Mouse (Mus musculus) cortical plate, adult 2 months (tissue): ENCODE results near the gene 1110032A03Rik. TPM values are rescaled to one million over a fixed set of nuclear protein-coding genes. Genes with fewer than 3 reads are reported as not detected.

ENCODE experiments used
- H3K27ac ChIP-seq: fragments of 200-500 bp; 2 replicates; pipeline ENCODE4 v1.5.1; 2012; ENCODE audit warnings: low read length, control low read depth, inconsistent platforms; ENCODE audit not compliant: insufficient read depth
- H3K4me1 ChIP-seq: fragments of 200-500 bp; 2 replicates; pipeline ENCODE4 v1.6.1; 2011; ENCODE audit warnings: low read length; ENCODE audit not compliant: control insufficient read depth, insufficient read depth
- H3K4me3 ChIP-seq: fragments of 200-500 bp; 2 replicates; pipeline ENCODE4 v1.5.1; 2011; ENCODE audit warnings: mild to moderate bottlenecking, low read length, control low read depth; ENCODE audit not compliant: insufficient read depth
- CTCF ChIP-seq: fragments of 200-500 bp; IDR thresholded peaks from 2 replicates; pipeline ENCODE4 v1.5.1; 2011; ENCODE audit warnings: mild to moderate bottlenecking, control low read depth, low read length; ENCODE audit not compliant: insufficient read depth; ENCODE audit errors: extremely low read depth
- POLR2A ChIP-seq: fragments of 200-500 bp; IDR thresholded peaks from 2 replicates; pipeline ENCODE4 v1.6.1; 2011; ENCODE audit warnings: mild to moderate bottlenecking, low read length, control low read depth; ENCODE audit not compliant: insufficient read depth; ENCODE audit errors: extremely low read depth
- polyA plus RNA-seq: library from polyadenylated mRNA; depleted of rRNA; stranded (reverse); fragments of >200 nt; gene quantifications from 2 replicates; pipeline ENCODE4 v1.2.3, GENCODE M21; 2012

Gene 1110032A03Rik
- polyA plus RNA-seq, 1 experiment, result 102 TPM

- TF ChIP-seq CTCF (peak; percentile 40; the same call in 1 of the 2 replicates), POLR2A (no peak)
- no peak overlapping the region for H3K27ac ChIP-seq
- no peak overlapping the region for H3K4me3 ChIP-seq
- no peaks in the 10 kb centered on the region for H3K4me1 ChIP-seq
Observed at GRCm38 (mm10) chr9:50782155-50782554, 6.8 kb upstream of the 1110032A03Rik start.

DNA sequence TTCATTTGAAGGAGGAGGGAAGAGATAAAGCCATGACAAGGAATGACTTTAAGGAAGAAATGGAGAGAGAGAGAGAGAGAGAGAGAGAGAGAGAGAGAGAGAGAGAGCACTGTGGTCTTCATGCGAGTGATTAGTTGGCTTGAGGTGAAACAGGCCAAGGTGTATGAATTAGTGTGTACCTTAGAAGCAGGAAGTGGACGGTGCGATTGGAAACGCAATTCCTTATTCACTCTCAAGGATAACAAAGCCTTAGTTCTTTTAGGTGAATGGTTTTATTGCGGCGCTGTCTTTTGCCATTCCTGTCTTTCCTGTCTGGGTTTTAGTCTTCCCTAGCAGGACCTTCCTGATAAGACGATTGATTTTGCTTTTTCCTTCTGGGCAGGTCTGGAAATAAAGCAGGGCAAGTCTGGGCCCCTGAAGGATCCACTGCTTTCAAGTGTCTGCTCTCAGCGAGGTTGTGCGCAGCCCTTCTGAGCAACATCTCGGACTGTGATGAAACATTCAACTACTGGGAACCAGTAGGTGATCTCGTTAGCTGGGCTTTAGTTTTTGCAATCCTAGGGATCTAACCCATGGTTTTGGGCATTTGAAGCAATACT lies 941 bp upstream of the 1110032A03Rik start:
- H3K27ac ChIP-seq, result no peak overlapping the region
- TF ChIP-seq POLR2A, result no peak
- TF ChIP-seq CTCF, result no peak

GRCm38 (mm10) chr9:50775662-50776126 lies 374 bp upstream of the 1110032A03Rik start:
- TF ChIP-seq CTCF (no peak), POLR2A (no peak)
- Histone ChIP-seq H3K27ac (no peak overlapping the region), H3K4me1 (peaks cover 3% of the 10 kb centered on the region; the same call in 1 of the 2 replicates), H3K4me3 (peak overlapping the region; percentile 64)

More for the DNA sequence above, 941 bp upstream of the 1110032A03Rik start:
- peak overlapping the region; percentile 64 for H3K4me3 ChIP-seq
- H3K4me1 ChIP-seq, result peaks cover 3% of the 10 kb centered on the region; the same call in 1 of the 2 replicates

- TF ChIP-seq CTCF, result no peak
- TF ChIP-seq POLR2A, result no peak
- peaks cover 3% of the 10 kb centered on the region; the same call in 1 of the 2 replicates for H3K4me1 ChIP-seq
- H3K27ac ChIP-seq, result no peak overlapping the region
- H3K4me3 ChIP-seq, result peak overlapping the region; percentile 64; the same call in 1 of the 2 replicates
Observed at GRCm38 (mm10) chr9:50774026-50774462, 1.3 kb downstream of the 1110032A03Rik start.

DNA sequence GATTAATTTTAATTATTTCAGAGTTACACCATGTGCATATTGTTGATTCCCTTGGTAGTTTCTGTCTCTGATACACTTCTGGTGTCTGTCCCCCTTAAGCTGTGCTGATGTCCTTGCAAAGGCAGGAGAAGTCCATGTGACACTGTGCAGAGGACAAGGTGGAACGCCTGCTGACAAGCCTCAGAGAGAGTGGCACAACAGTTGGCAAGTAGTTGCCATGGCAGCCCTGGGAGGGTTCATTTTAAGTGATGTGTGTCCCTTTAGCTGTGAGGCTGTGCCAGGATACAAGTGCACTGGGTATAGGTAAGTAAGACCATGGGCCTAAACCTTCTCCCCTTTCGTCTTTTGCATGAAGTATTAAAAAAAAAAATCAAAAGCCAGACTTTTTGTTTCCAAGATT lies 5.3 kb downstream of the 1110032A03Rik start:
- Histone ChIP-seq H3K27ac (no peak overlapping the region), H3K4me3 (no peak overlapping the region), H3K4me1 (peaks cover 3% of the 10 kb centered on the region; the same call in 1 of the 2 replicates)
- TF ChIP-seq POLR2A (no peak), CTCF (no peak)

GRCm38 (mm10) chr9:50768107-50769002 lies 7.0 kb downstream of the 1110032A03Rik start, which contains the start of gene Fdxacb1:
Fdxacb1 (plus strand) TSS chr9:50768236.
- H3K4me3 ChIP-seq, result peak within 1 kb of the TSS; percentile 83
- no peaks in the 10 kb centered on the region for H3K4me1 ChIP-seq
- TF ChIP-seq POLR2A (peak; percentile 73), CTCF (peak; percentile 39)
- peak within 1 kb of the TSS; percentile 56 for H3K27ac ChIP-seq

DNA sequence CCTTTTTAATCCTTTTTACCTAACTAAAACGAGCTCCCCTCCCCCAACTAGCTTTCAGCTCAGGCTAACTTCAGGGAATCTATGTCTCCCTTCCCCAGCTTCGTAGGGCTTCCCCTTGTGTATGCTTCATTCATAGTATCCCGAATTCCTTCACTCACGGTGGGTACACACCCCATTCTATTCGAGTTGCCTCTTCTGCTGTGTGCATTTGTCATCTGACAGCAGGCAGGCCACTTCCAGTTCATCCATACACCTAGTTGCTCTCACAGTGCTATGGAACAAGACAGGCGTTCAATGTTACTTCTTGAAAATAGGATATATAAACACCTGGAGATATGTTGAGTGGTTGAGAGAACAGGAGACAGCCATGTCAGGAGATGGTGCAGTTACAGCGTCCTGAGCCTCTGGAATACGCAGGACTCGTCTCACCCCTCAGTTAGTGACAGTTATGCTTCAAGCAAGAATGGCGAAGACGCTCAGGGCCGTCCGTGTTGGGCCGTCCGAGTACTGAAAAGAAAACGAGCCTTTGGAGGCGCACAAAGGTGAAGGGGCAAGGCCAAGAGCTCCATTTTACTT lies 7.7 kb downstream of the 1110032A03Rik start:
- no peak for TF ChIP-seq CTCF
- no peak for TF ChIP-seq POLR2A
- H3K27ac ChIP-seq, result peak overlapping the region; percentile 56; the same call in 1 of the 2 replicates
- H3K4me1 ChIP-seq, result no peaks in the 10 kb centered on the region
- peak overlapping the region; percentile 83 for H3K4me3 ChIP-seq

DNA sequence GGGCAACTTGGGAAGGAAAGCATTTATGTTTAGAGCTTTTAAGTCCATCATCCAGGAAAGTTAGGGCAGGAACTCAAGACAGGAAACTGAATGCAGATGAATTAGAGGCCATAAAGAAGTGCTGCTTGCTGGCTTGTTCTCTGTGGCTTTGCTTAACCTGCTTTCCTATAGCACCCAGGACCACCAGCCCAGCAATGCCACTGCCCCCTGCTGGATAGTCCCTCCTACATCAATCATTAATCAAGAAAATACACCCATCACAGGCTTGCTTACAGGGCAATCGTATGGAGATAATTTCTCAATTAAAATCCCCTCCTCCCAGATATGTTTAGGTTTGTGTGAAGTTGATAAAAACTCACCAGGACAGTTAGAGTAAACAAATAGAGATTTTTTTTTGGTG lies 12.0 kb downstream of the 1110032A03Rik start:
- no peak for TF ChIP-seq POLR2A
- peak; percentile 47 for TF ChIP-seq CTCF
- H3K4me3 ChIP-seq, result no peak overlapping the region

More for the DNA sequence above, 12.0 kb downstream of the 1110032A03Rik start:
- Histone ChIP-seq H3K27ac (no peak overlapping the region), H3K4me1 (no peaks in the 10 kb centered on the region)
